Mouse (Mus musculus): ENCODE results near the gene Wdr34. TPM values are rescaled to one million over a fixed set of nuclear protein-coding genes. Genes with fewer than 3 reads are reported as not detected.
"Not testable (repeated sequence)": the region's sequence is repeated elsewhere in the genome, so short reads cannot be mapped to it uniquely, and the experiment has no call there.

The Wdr34 gene
- polyA plus RNA-seq, 1 experiment from 2014 or later = 45.0 TPM

DNA sequence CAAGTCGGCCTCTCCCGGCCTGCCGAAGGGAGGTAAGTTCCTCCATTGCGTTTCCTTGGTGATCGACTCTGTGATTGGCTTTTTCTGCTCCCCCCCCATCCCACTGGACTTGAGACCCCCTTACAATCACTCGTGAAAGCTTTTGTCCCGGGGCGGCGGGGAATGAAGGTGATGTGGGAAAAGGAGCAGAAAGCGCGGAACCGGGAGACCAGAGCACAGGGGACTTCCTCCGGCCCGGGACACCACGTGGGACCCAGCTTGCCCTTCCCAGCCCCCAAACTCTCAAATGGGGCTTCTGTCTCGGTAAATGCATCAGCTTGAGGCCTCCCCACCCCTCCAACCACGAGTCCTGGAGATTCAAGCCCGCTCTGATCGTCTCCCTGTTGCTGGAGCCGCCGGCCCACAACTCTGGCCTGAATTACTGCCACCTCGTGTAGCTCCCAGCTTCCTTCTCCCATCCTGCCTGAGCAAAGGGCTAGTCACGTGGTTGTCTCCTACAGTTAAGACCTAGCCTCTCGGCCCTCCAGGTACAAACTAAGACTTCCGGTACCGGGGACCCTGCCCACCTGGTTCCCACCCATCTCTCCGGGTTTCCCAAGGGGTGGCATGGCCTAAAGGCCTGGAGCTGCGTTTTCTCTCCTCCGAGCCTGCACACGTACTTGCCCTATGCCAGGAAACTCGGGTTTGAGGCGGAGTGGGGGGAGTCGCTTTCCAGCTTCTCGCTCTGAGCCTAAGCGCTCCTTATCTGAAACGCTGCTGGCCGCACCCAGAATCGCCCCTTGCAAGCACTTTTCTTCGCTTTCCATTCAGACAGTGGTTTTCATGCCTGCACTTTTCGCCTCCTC lies 13.8 kb upstream of the Wdr34 start:
- Histone ChIP-seq H3K27me3 (ENCODE audit: low read depth, poor library complexity, severe bottlenecking) (no peaks in the 10 kb centered on the region), H3K4me3 (peak overlapping the region; percentile 65), H3K27ac (peak overlapping the region; percentile 96), H3K36me3 (peaks cover 4% of the 10 kb centered on the region; the same call in 1 of the 2 replicates), H3K9me3 (replicated peaks) (no peaks in the 10 kb centered on the region), H3K4me1 (peaks cover 42% of the 10 kb centered on the region)
- peak; percentile 83 for DNase-seq (ENCODE audit: low spot score)
- WGBS = under 1% methylated on average over 40 of the region's 40 CpGs

DNA sequence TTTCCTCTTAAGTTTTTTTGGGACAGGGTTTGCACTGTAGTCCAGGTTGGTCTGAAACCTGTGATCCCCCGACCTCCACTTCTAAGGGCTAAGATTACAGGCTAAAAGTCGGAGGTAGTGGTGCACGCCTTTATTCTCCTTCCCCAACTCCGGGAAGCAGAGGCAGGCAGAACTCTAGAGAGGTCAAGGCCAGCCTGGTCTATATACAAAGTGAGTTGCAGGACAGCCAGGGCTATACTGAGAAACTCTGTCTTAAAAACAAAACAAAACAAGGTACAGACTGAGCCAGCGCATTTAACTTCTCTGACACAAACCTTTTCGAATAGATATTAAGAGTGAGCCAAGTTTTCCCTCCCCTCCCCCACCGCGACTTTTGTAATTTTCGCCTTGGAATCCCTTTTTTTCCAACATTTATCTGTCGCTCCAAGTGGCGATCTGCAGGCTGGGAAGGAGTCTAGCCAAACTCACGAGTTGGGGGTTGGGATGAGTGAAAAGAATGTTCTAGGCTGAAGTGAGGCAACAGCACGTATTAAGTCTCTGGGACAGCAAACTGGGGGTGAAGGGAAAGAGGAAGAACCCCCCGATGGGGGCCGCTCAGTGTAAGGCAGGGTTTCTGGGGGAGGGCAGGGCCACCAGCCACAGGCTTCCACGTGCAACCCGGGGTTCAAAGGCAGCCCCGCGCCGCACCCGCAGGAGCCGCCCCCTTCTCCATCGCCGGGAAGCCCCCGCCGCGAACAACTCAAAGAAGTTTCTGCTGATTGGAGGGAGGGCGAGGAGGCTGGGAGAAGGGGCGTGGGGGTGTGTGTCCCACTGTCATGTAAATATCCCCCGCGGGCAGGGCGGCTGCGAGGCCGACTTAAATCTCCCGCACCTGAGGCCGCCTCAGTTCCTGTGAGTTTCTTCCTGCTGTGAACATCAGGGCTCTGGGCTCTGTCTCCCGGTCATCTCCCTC lies 12.8 kb upstream of the Wdr34 start:
- H3K4me3 ChIP-seq = peak overlapping the region; percentile 65
- peak overlapping the region; percentile 96 for H3K27ac ChIP-seq
- H3K36me3 ChIP-seq = no peaks in the 10 kb centered on the region
- DNase-seq (ENCODE audit: low spot score) = peak; percentile 89
- peaks cover 50% of the 10 kb centered on the region for H3K4me1 ChIP-seq
- H3K27me3 ChIP-seq (ENCODE audit: low read depth, poor library complexity, severe bottlenecking) = no peaks in the 10 kb centered on the region
- 8% methylated on average over 37 of the region's 37 CpGs for WGBS
- no peaks in the 10 kb centered on the region for H3K9me3 ChIP-seq (replicated peaks)

- H3K9me3 ChIP-seq (replicated peaks) = no peaks in the 10 kb centered on the region
- H3K27me3 ChIP-seq (ENCODE audit: low read depth, poor library complexity, severe bottlenecking) = no peaks in the 10 kb centered on the region
- no peaks in the 10 kb centered on the region for H3K36me3 ChIP-seq
- no peak overlapping the region for H3K4me3 ChIP-seq
- 61% methylated on average over 5 of the region's 5 CpGs for WGBS
- peaks cover 24% of the 10 kb centered on the region for H3K4me1 ChIP-seq
- DNase-seq (ENCODE audit: low spot score) = no peak
- no peak overlapping the region for H3K27ac ChIP-seq
Observed at GRCm38 (mm10) chr2:30058418-30058817, 9.7 kb upstream of the Wdr34 start.

DNA sequence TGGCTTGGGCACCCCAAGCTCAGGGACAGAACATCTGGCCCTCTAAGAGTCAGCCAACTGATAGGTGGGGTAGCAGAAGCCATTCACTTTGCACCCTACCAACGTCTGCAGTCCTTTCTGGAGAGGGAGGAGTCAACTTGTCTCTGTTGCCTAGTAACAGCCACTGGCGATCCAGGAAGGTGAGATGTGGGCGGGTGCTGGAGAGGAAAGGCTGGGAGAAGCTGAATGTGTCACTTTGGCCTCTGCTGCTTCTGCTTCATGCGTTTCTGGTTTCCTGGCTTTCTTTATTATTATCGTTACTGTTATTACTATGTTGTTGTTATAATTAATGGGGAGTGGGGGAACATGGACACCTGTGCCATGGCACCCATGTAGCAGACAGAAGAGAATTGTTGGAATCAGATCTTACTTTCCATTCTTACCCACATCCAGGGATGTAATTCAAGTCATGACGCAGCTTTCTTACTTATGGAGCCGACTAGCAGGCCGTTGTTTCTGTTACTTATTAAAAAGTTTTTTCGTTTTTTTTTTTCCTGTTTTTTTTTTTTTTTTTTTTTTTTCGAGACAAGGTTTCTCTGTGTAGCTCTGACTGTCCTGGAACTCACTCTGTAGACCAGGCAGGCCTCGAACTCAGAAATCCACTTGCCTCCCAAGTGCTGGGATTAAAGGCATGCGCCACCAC lies 8.7 kb upstream of the Wdr34 start, which contains the start of gene Set:
Gene Set (plus strand): TSS at position 156 of the 682 bp plus-strand sequence.
- H3K27ac ChIP-seq = no peak within 1 kb of the TSS
- WGBS = 43% methylated on average over 12 of the region's 12 CpGs
- H3K36me3 ChIP-seq = no peaks in the 10 kb centered on the region
- no peaks in the 10 kb centered on the region for H3K9me3 ChIP-seq (replicated peaks)
- no peaks in the 10 kb centered on the region for H3K27me3 ChIP-seq (ENCODE audit: low read depth, poor library complexity, severe bottlenecking)
- DNase-seq (ENCODE audit: low spot score) = no peak
- H3K4me3 ChIP-seq = no peak within 1 kb of the TSS
- H3K4me1 ChIP-seq = peaks cover 18% of the 10 kb centered on the region

- Histone ChIP-seq H3K4me1 (peaks cover 17% of the 10 kb centered on the region), H3K4me3 (no peak overlapping the region), H3K27me3 (ENCODE audit: low read depth, poor library complexity, severe bottlenecking) (no peaks in the 10 kb centered on the region), H3K36me3 (no peaks in the 10 kb centered on the region), H3K9me3 (replicated peaks) (no peaks in the 10 kb centered on the region), H3K27ac (no peak overlapping the region)
- WGBS = 88% methylated on average over 3 of the region's 3 CpGs
- no peak for DNase-seq (ENCODE audit: low spot score)
Observed at GRCm38 (mm10) chr2:30056736-30057135, 8.1 kb upstream of the Wdr34 start.

GRCm38 (mm10) chr2:30055310-30055709 lies 6.6 kb upstream of the Wdr34 start:
- H3K4me3 ChIP-seq; H3K27ac ChIP-seq; H3K36me3 ChIP-seq; H3K27me3 ChIP-seq (ENCODE audit: low read depth, poor library complexity, severe bottlenecking); H3K4me1 ChIP-seq; DNase-seq (ENCODE audit: low spot score); H3K9me3 ChIP-seq (replicated peaks): not testable (repeated sequence)
- WGBS = 92% methylated on average over 3 of the region's 3 CpGs

DNA sequence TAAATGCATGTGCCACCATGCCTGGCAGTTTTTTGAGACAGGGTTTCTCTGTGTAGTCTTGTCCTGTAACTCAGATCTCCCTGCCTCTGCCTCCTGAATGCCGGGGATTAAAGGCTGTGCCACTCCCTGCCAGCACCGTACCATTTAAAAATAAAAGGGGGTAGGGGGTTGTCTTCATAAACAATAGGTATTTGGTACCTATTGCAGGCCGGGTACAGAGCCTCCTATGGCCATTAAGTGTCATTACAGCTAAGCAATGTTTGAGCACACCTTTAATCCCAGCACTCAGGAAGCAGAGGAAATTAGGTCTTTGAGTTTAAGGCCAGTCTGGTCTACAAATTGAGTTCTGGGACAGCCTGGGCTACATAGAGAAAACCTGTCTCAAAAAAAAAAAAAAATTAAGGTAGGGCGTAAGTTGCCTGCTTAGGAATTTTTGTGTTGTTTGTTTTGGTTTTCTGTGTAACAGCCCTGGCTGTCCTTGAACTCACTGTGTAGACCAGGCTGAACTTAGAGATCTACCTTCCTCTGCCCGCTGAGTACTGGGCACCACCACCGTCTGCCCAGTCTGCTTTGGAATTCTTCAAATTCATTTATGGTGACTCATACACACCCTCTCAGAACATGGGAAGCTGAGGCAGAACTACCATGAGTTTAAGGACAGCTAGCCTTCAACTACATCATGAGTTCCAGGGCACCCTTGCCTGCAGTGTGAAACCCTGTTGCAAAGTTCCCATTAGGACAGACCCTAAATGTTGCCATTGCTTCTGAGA lies 3.5 kb upstream of the Wdr34 start:
- 50% methylated on average over 6 of the region's 6 CpGs for WGBS
- H3K9me3 ChIP-seq (replicated peaks) = no peaks in the 10 kb centered on the region
- H3K27ac ChIP-seq = no peak overlapping the region
- no peak for DNase-seq (ENCODE audit: low spot score)
- peaks cover 16% of the 10 kb centered on the region for H3K4me1 ChIP-seq
- no peak overlapping the region for H3K4me3 ChIP-seq
- no peaks in the 10 kb centered on the region for H3K27me3 ChIP-seq (ENCODE audit: low read depth, poor library complexity, severe bottlenecking)
- peaks cover 2% of the 10 kb centered on the region; the same call in 1 of the 2 replicates for H3K36me3 ChIP-seq

DNA sequence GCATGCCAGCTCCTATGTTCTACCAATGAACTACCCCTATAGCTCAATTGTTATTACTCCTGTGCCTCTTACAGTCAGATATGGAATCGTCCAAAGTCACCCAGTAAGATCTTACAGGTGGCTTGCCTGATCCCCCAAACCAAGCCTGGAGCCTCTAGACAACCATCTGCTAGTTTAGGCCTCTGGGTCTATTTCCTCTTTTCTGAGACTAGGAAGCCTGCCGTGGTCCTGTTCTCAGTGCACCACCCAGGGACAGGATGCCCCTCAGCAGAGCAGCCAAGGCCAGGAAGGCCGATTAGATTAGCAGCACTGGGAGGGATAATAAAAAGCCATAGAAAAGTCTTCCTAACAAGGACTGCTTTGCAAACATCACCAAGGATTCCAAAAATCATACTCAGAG lies 1.1 kb upstream of the Wdr34 start:
- H3K9me3 ChIP-seq (replicated peaks) = no peaks in the 10 kb centered on the region
- peak overlapping the region; percentile 75; the same call in 1 of the 2 replicates for H3K4me3 ChIP-seq
- H3K36me3 ChIP-seq = peaks cover 14% of the 10 kb centered on the region
- WGBS = 87% methylated on average over 3 of the region's 3 CpGs
- peaks cover 10% of the 10 kb centered on the region for H3K4me1 ChIP-seq
- no peaks in the 10 kb centered on the region for H3K27me3 ChIP-seq (ENCODE audit: low read depth, poor library complexity, severe bottlenecking)
- peak overlapping the region; percentile 98 for H3K27ac ChIP-seq
- no peak for DNase-seq (ENCODE audit: low spot score)

DNA sequence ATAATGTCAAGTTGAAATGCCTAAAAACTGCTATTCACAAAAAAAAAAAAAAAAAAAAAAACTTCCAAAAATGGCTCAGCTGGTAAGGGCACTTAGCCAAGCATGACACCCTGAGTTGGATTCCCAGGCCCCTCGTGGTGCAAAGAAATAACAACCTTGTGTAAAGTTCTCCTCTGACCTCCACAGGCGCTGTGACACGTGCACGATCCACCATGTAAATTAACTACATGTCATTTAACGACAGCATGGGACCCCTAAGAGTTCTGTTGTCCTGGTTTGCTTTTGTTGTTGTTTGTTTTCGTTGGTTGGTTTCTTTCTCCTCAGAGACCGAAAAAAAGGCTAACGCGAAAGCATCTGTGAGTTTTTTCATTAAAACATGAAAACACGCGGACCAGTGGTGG lies 580 bp downstream of the Wdr34 start:
- H3K36me3 ChIP-seq = peaks cover 18% of the 10 kb centered on the region
- no peaks in the 10 kb centered on the region for H3K9me3 ChIP-seq (replicated peaks)
- peak overlapping the region; percentile 75 for H3K4me3 ChIP-seq
- peaks cover 10% of the 10 kb centered on the region for H3K4me1 ChIP-seq
- WGBS = 62% methylated on average over 11 of the region's 11 CpGs
- peak overlapping the region; percentile 98 for H3K27ac ChIP-seq
- no peak for DNase-seq (ENCODE audit: low spot score)
- no peaks in the 10 kb centered on the region for H3K27me3 ChIP-seq (ENCODE audit: low read depth, poor library complexity, severe bottlenecking)

GRCm38 (mm10) chr2:30047127-30047526 lies 1.6 kb downstream of the Wdr34 start:
- peaks cover 14% of the 10 kb centered on the region for H3K4me1 ChIP-seq
- no peak for DNase-seq (ENCODE audit: low spot score)
- H3K27me3 ChIP-seq (ENCODE audit: low read depth, poor library complexity, severe bottlenecking) = no peaks in the 10 kb centered on the region
- H3K9me3 ChIP-seq (replicated peaks) = no peaks in the 10 kb centered on the region
- WGBS = 98% methylated on average over 6 of the region's 6 CpGs
- no peak overlapping the region for H3K4me3 ChIP-seq
- no peak overlapping the region for H3K27ac ChIP-seq
- peaks cover 18% of the 10 kb centered on the region for H3K36me3 ChIP-seq

GRCm38 (mm10) chr2:30044550-30044949 lies 4.1 kb downstream of the Wdr34 start:
- no peaks in the 10 kb centered on the region for H3K27me3 ChIP-seq (ENCODE audit: low read depth, poor library complexity, severe bottlenecking)
- peaks cover 22% of the 10 kb centered on the region for H3K36me3 ChIP-seq
- no peak overlapping the region for H3K4me3 ChIP-seq
- 82% methylated on average over 5 of the region's 5 CpGs for WGBS
- no peak for DNase-seq (ENCODE audit: low spot score)
- H3K9me3 ChIP-seq (replicated peaks) = no peaks in the 10 kb centered on the region
- H3K27ac ChIP-seq = no peak overlapping the region
- H3K4me1 ChIP-seq = peaks cover 14% of the 10 kb centered on the region

GRCm38 (mm10) chr2:30042445-30042844 lies 6.2 kb downstream of the Wdr34 start:
- peaks cover 29% of the 10 kb centered on the region for H3K36me3 ChIP-seq
- H3K9me3 ChIP-seq (replicated peaks) = no peaks in the 10 kb centered on the region
- DNase-seq (ENCODE audit: low spot score) = peak; percentile 76
- H3K4me3 ChIP-seq = no peak overlapping the region
- no peaks in the 10 kb centered on the region for H3K27me3 ChIP-seq (ENCODE audit: low read depth, poor library complexity, severe bottlenecking)
- 12% methylated on average over 4 of the region's 4 CpGs for WGBS
- H3K4me1 ChIP-seq = 0 out of 2 replicates have a peak, but pooled peaks cover 4% of the 10 kb centered on the region
- H3K27ac ChIP-seq = no peak overlapping the region
